Mouse (Mus musculus) liver, adult 2 months (tissue): ENCODE results near the gene Fam222b.

Experiments
- CTCF ChIP-seq: fragments of 200-500 bp; IDR thresholded peaks from 2 replicates; pipeline ENCODE4 v1.5.1; 2011; ENCODE audit warnings: low read depth, low read length, control low read depth
- POLR2A ChIP-seq: fragments of 200-500 bp; IDR thresholded peaks from 2 replicates; pipeline ENCODE4 v1.6.1; 2011; ENCODE audit warnings: low read length, control low read depth; ENCODE audit not compliant: insufficient read depth; ENCODE audit errors: extremely low read depth

GRCm38 (mm10) chr11:78162504-78162903 is 68.0 kb downstream of the Fam222b start:
- no peak for TF ChIP-seq POLR2A
- no peak for TF ChIP-seq CTCF
